Mouse (Mus musculus) testis, postnatal 10 days (tissue): ENCODE results near the gene Cpa3.

Experiments used
- DNase-seq: peaks from one replicate; pipeline ENCODE4 v3.0.0; 2021; ENCODE audit warnings: low spot score

Gene Cpa3

GRCm38 (mm10) chr3:20242050-20242449 is at the start of gene Cpa3:
TSS of gene Cpa3 (minus strand) at chr3:20242181.
- DNase-seq = no peak

- DNase-seq = no peak
These were observed 49.4 kb upstream of the Cpa3 start for GRCm38 (mm10) chr3:20291370-20291769.

- DNase-seq = no peak
These were observed 46.8 kb upstream of the Cpa3 start for GRCm38 (mm10) chr3:20288761-20289160.

GRCm38 (mm10) chr3:20281796-20282195 is 39.8 kb upstream of the Cpa3 start:
- no peak for DNase-seq

GRCm38 (mm10) chr3:20275633-20276032 is 33.7 kb upstream of the Cpa3 start, which contains the start of gene Cpb1:
TSS of gene Cpb1 (minus strand) at chr3:20275733.
- no peak for DNase-seq

- no peak for DNase-seq
These were observed 12.8 kb upstream of the Cpa3 start for GRCm38 (mm10) chr3:20254566-20255479.

GRCm38 (mm10) chr3:20243913-20244312 is 1.9 kb upstream of the Cpa3 start:
- no peak for DNase-seq

- no peak for DNase-seq
These were observed 2.2 kb downstream of the Cpa3 start for GRCm38 (mm10) chr3:20239741-20240140.

GRCm38 (mm10) chr3:20236965-20237364 is 5.0 kb downstream of the Cpa3 start:
- DNase-seq = no peak

GRCm38 (mm10) chr3:20229027-20229426 is 13.0 kb downstream of the Cpa3 start:
- no peak for DNase-seq

- DNase-seq = no peak
These were observed 16.6 kb downstream of the Cpa3 start for GRCm38 (mm10) chr3:20225429-20225828.

- DNase-seq = no peak
These were observed 18.9 kb downstream of the Cpa3 start for GRCm38 (mm10) chr3:20222926-20223698.

GRCm38 (mm10) chr3:20222136-20222535 is 19.8 kb downstream of the Cpa3 start:
- DNase-seq = no peak

GRCm38 (mm10) chr3:20198869-20199268 is 43.1 kb downstream of the Cpa3 start:
- peak; percentile 79 for DNase-seq

- DNase-seq = no peak
These were observed 44.1 kb downstream of the Cpa3 start for GRCm38 (mm10) chr3:20197878-20198277.

GRCm38 (mm10) chr3:20188976-20189675 is 52.9 kb downstream of the Cpa3 start:
- DNase-seq = no peak

- no peak for DNase-seq
These were observed 69.6 kb downstream of the Cpa3 start for GRCm38 (mm10) chr3:20172394-20172793.

GRCm38 (mm10) chr3:20167487-20167886 is 74.5 kb downstream of the Cpa3 start:
- DNase-seq = no peak
